Mouse (Mus musculus): ENCODE measurements at regions not wholly inside any gene's neighbourhood (a gene's known extent, or its start where the extent isn't known, plus 50 kb on each side); places are given as distances from the start of the nearest gene placed in this dataset.
"Not testable (repeated sequence)": the region's sequence is repeated elsewhere in the genome, so short reads cannot be mapped to it uniquely, and the experiment has no call there.

- H3K9me3 ChIP-seq (replicated peaks; ENCODE audit: control insufficient read depth, low read length), result no peaks in the 10 kb centered on the region
- no peaks in the 10 kb centered on the region for H3K4me1 ChIP-seq (ENCODE audit: control insufficient read depth, insufficient read depth, low read length)
- no peaks in the 10 kb centered on the region for H3K27me3 ChIP-seq (ENCODE audit: control insufficient read depth, insufficient read depth, low read length)
- ATAC-seq (replicated peaks; ENCODE audit: insufficient number of reproducible peaks, low FRiP score, low TSS enrichment), result no peak
- WGBS (ENCODE audit: insufficient replicate concordance), result 72% methylated on average over 3 of the region's 3 CpGs
- H3K27ac ChIP-seq (ENCODE audit: low read depth, low read length), result 0 out of 2 replicates have a peak overlapping the region, but pooled peaks have one; percentile 29
- H3K4me2 ChIP-seq, result no peak overlapping the region
- no peaks in the 10 kb centered on the region for H3K36me3 ChIP-seq (ENCODE audit: control insufficient read depth, insufficient read depth, low read length)
- no peak overlapping the region for H3K9ac ChIP-seq (ENCODE audit: low read depth, low read length)
- no peak overlapping the region for H3K4me3 ChIP-seq (ENCODE audit: low read depth, low read length)
Measured at GRCm38 (mm10) chr10:70847341-70847882, 191.6 kb upstream of the Phyhipl start.

- ATAC-seq (replicated peaks; ENCODE audit: insufficient number of reproducible peaks, low FRiP score, low TSS enrichment), result no peak
- Histone ChIP-seq H3K4me1 (ENCODE audit: control insufficient read depth, insufficient read depth, low read length) (no peaks in the 10 kb centered on the region), H3K4me2 (no peak overlapping the region), H3K36me3 (ENCODE audit: control insufficient read depth, insufficient read depth, low read length) (no peaks in the 10 kb centered on the region), H3K27me3 (ENCODE audit: control insufficient read depth, insufficient read depth, low read length) (no peaks in the 10 kb centered on the region), H3K27ac (ENCODE audit: low read depth, low read length) (no peak overlapping the region), H3K9me3 (replicated peaks; ENCODE audit: control insufficient read depth, low read length) (no peaks in the 10 kb centered on the region), H3K9ac (ENCODE audit: low read depth, low read length) (no peak overlapping the region), H3K4me3 (ENCODE audit: low read depth, low read length) (no peak overlapping the region)
- 76% methylated on average over 10 of the region's 10 CpGs for WGBS (ENCODE audit: insufficient replicate concordance)
Measured at GRCm38 (mm10) chr10:70846281-70847168, 190.8 kb upstream of the Phyhipl start.

- no peak overlapping the region for H3K9ac ChIP-seq (ENCODE audit: low read depth, low read length)
- 81% methylated on average over 2 of the region's 2 CpGs for WGBS (ENCODE audit: insufficient replicate concordance)
- H3K27me3 ChIP-seq (ENCODE audit: control insufficient read depth, insufficient read depth, low read length), result no peaks in the 10 kb centered on the region
- ATAC-seq (replicated peaks; ENCODE audit: insufficient number of reproducible peaks, low FRiP score, low TSS enrichment), result no peak
- no peaks in the 10 kb centered on the region for H3K36me3 ChIP-seq (ENCODE audit: control insufficient read depth, insufficient read depth, low read length)
- H3K27ac ChIP-seq (ENCODE audit: low read depth, low read length), result no peak overlapping the region
- H3K4me2 ChIP-seq, result no peak overlapping the region
- no peak overlapping the region for H3K4me3 ChIP-seq (ENCODE audit: low read depth, low read length)
- no peaks in the 10 kb centered on the region for H3K9me3 ChIP-seq (replicated peaks; ENCODE audit: control insufficient read depth, low read length)
- no peaks in the 10 kb centered on the region for H3K4me1 ChIP-seq (ENCODE audit: control insufficient read depth, insufficient read depth, low read length)
Measured at GRCm38 (mm10) chr10:70843848-70844247, 188.1 kb upstream of the Phyhipl start.

GRCm38 (mm10) chr10:70842176-70842838 lies 186.5 kb upstream of the Phyhipl start:
- no peak overlapping the region for H3K9ac ChIP-seq (ENCODE audit: low read depth, low read length)
- no peak overlapping the region for H3K4me2 ChIP-seq
- no peaks in the 10 kb centered on the region for H3K36me3 ChIP-seq (ENCODE audit: control insufficient read depth, insufficient read depth, low read length)
- H3K4me1 ChIP-seq (ENCODE audit: control insufficient read depth, insufficient read depth, low read length), result no peaks in the 10 kb centered on the region
- no peak overlapping the region for H3K27ac ChIP-seq (ENCODE audit: low read depth, low read length)
- WGBS (ENCODE audit: insufficient replicate concordance), result 79% methylated on average over 4 of the region's 4 CpGs
- H3K27me3 ChIP-seq (ENCODE audit: control insufficient read depth, insufficient read depth, low read length), result no peaks in the 10 kb centered on the region
- H3K4me3 ChIP-seq (ENCODE audit: low read depth, low read length), result no peak overlapping the region
- H3K9me3 ChIP-seq (replicated peaks; ENCODE audit: control insufficient read depth, low read length), result no peaks in the 10 kb centered on the region
- ATAC-seq (replicated peaks; ENCODE audit: insufficient number of reproducible peaks, low FRiP score, low TSS enrichment), result no peak

DNA sequence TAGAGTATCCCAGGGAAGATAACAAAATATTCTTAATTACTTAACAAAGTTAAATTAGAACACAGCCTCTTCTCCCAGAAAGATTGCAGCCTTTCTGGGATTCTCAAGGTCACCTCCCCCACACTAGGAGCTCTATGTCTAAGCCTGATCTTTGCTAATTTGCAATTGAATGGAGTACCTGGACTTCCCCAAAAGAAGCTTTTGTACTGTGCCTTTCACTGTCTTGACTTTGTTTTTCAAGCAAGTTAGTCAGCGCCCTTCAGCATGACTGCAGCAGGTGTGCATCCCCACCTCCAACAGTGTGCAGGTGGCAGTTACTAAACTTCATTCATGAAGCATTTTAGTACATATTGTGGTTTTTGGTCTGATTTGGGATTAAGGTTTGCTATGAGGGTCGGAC lies 185.4 kb upstream of the Phyhipl start:
- 84% methylated on average over 2 of the region's 2 CpGs for WGBS (ENCODE audit: insufficient replicate concordance)
- not testable (repeated sequence) for H3K4me1 ChIP-seq (ENCODE audit: control insufficient read depth, insufficient read depth, low read length); H3K4me3 ChIP-seq (ENCODE audit: low read depth, low read length); H3K9ac ChIP-seq (ENCODE audit: low read depth, low read length); H3K4me2 ChIP-seq; H3K36me3 ChIP-seq (ENCODE audit: control insufficient read depth, insufficient read depth, low read length); ATAC-seq (replicated peaks; ENCODE audit: insufficient number of reproducible peaks, low FRiP score, low TSS enrichment); H3K27ac ChIP-seq (ENCODE audit: low read depth, low read length); H3K27me3 ChIP-seq (ENCODE audit: control insufficient read depth, insufficient read depth, low read length); H3K9me3 ChIP-seq (replicated peaks; ENCODE audit: control insufficient read depth, low read length)

- WGBS (ENCODE audit: insufficient replicate concordance), result 75% methylated on average over 4 of the region's 4 CpGs
- no peaks in the 10 kb centered on the region for H3K27me3 ChIP-seq (ENCODE audit: control insufficient read depth, insufficient read depth, low read length)
- H3K9me3 ChIP-seq (replicated peaks; ENCODE audit: control insufficient read depth, low read length), result no peaks in the 10 kb centered on the region
- no peak overlapping the region for H3K4me3 ChIP-seq (ENCODE audit: low read depth, low read length)
- no peak overlapping the region for H3K9ac ChIP-seq (ENCODE audit: low read depth, low read length)
- H3K4me1 ChIP-seq (ENCODE audit: control insufficient read depth, insufficient read depth, low read length), result no peaks in the 10 kb centered on the region
- no peak overlapping the region for H3K27ac ChIP-seq (ENCODE audit: low read depth, low read length)
- no peak overlapping the region for H3K4me2 ChIP-seq
- no peak for ATAC-seq (replicated peaks; ENCODE audit: insufficient number of reproducible peaks, low FRiP score, low TSS enrichment)
- H3K36me3 ChIP-seq (ENCODE audit: control insufficient read depth, insufficient read depth, low read length), result no peaks in the 10 kb centered on the region
Measured at GRCm38 (mm10) chr10:70838147-70838546, 182.4 kb upstream of the Phyhipl start.

DNA sequence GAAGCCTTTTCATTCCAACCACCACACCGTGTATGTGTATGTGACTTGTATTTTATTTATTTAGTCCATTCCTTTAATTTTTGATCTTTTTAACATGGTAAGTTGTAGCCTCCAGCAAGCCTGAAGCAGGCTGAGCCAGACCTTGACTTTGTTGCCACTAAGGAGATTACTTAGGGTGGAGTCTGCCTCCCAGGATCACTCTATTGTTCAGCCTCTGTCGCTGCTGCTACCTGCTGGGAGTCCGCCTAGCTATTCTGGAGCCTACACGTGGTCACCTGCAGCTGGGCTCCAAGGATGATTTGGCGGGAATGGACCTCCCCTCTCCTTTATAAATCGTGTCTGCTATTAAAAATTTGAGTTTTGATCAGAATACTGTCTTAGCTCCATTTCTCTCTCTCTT lies 181.6 kb upstream of the Phyhipl start:
- no peak for ATAC-seq (replicated peaks; ENCODE audit: insufficient number of reproducible peaks, low FRiP score, low TSS enrichment)
- no peaks in the 10 kb centered on the region for H3K27me3 ChIP-seq (ENCODE audit: control insufficient read depth, insufficient read depth, low read length)

GRCm38 (mm10) chr10:70832616-70833015 lies 176.9 kb upstream of the Phyhipl start:
- Histone ChIP-seq H3K27ac (ENCODE audit: low read depth, low read length) (no peak overlapping the region), H3K4me2 (no peak overlapping the region), H3K4me1 (ENCODE audit: control insufficient read depth, insufficient read depth, low read length) (no peaks in the 10 kb centered on the region), H3K9ac (ENCODE audit: low read depth, low read length) (no peak overlapping the region), H3K27me3 (ENCODE audit: control insufficient read depth, insufficient read depth, low read length) (no peaks in the 10 kb centered on the region), H3K4me3 (ENCODE audit: low read depth, low read length) (no peak overlapping the region), H3K9me3 (replicated peaks; ENCODE audit: control insufficient read depth, low read length) (no peaks in the 10 kb centered on the region), H3K36me3 (ENCODE audit: control insufficient read depth, insufficient read depth, low read length) (no peaks in the 10 kb centered on the region)
- no peak for ATAC-seq (replicated peaks; ENCODE audit: insufficient number of reproducible peaks, low FRiP score, low TSS enrichment)
- WGBS (ENCODE audit: insufficient replicate concordance), result 70% methylated on average over 4 of the region's 4 CpGs

More for the DNA sequence above, 181.6 kb upstream of the Phyhipl start:
- H3K9me3 ChIP-seq (replicated peaks; ENCODE audit: control insufficient read depth, low read length), result no peaks in the 10 kb centered on the region
- H3K4me3 ChIP-seq (ENCODE audit: low read depth, low read length), result no peak overlapping the region
- H3K4me1 ChIP-seq (ENCODE audit: control insufficient read depth, insufficient read depth, low read length), result no peaks in the 10 kb centered on the region
- H3K36me3 ChIP-seq (ENCODE audit: control insufficient read depth, insufficient read depth, low read length), result no peaks in the 10 kb centered on the region
- no peak overlapping the region for H3K27ac ChIP-seq (ENCODE audit: low read depth, low read length)
- no peak overlapping the region for H3K4me2 ChIP-seq
- H3K9ac ChIP-seq (ENCODE audit: low read depth, low read length), result no peak overlapping the region
- WGBS (ENCODE audit: insufficient replicate concordance), result 72% methylated on average over 6 of the region's 6 CpGs
